Mouse (Mus musculus): Measurements from ENCODE around the gene Mmd2.

DNA sequence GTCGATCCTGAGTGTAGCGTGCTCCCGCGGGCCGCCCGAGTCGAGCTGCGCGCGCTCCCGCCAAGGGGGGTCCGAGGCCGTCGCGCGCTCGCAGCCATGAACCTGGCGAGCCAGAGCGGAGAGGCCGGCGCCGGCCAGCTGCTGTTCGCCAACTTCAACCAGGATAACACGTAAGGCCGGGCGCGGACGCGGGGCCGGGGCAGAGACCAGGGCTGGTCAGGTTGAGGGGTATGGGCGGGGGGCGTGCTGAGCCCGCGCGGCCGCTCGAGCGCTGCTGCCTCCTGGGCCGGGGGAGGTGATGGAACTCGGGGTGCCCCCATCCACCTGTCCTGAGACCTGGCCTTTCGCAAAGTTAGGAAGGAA lies 21.0 kb upstream of the Mmd2 start:
- TF ChIP-seq EP300 (IDR thresholded peaks at IDR 0.05; ENCODE audit: low read depth): no peak
- no peak for TF ChIP-seq CTCF (IDR thresholded peaks at IDR 0.05; ENCODE audit: low read depth)

Data from heart, postnatal 0 days (tissue).